Mouse (Mus musculus) heart, embryonic 15.5 days (tissue): Measurements from ENCODE around the gene Frem3. TPM values are rescaled to one million over a fixed set of nuclear protein-coding genes. Genes with fewer than 3 reads are reported as not detected.
"Not testable (repeated sequence)": the region's sequence is repeated elsewhere in the genome, so short reads cannot be mapped to it uniquely, and the experiment has no call there.

Source experiments
- ATAC-seq: fragments of 200-750 bp; cut with Nextera tagmentation; replicated peaks from 2 replicates; pipeline ENCODE4 v1.8.0; 2017; ENCODE audit warnings: low read depth, moderate TSS enrichment; ENCODE audit not compliant: insufficient number of reproducible peaks, insufficient read depth, low FRiP score
- H3K27ac ChIP-seq: fragments of 300-500 bp; sonication (generic); 2 replicates; pipeline ENCODE4 v1.5.1; 2015; ENCODE audit warnings: mild to moderate bottlenecking, inconsistent platforms
- H3K27me3 ChIP-seq: fragments of 300-500 bp; sonication (generic); 2 replicates; pipeline ENCODE4 v1.6.1; 2015; ENCODE audit warnings: inconsistent platforms
- H3K36me3 ChIP-seq: fragments of 300-500 bp; sonication (generic); 2 replicates; pipeline ENCODE4 v1.6.1; 2015; ENCODE audit warnings: mild to moderate bottlenecking, inconsistent platforms
- H3K4me1 ChIP-seq: fragments of 300-500 bp; sonication (generic); replicated peaks from 2 replicates; pipeline ENCODE4 v1.6.1; 2015; ENCODE audit warnings: inconsistent platforms
- H3K4me2 ChIP-seq: fragments of 300-500 bp; sonication (generic); 2 replicates; pipeline ENCODE4 v1.6.1; 2015; ENCODE audit warnings: inconsistent platforms, mild to moderate bottlenecking, moderate library complexity
- H3K4me3 ChIP-seq: fragments of 300-500 bp; sonication (generic); 2 replicates; pipeline ENCODE4 v1.5.1; 2015; ENCODE audit warnings: mild to moderate bottlenecking, inconsistent platforms
- H3K9ac ChIP-seq: fragments of 300-500 bp; sonication (generic); 2 replicates; pipeline ENCODE4 v1.6.1; 2015; ENCODE audit warnings: mild to moderate bottlenecking, inconsistent platforms
- H3K9me3 ChIP-seq: fragments of 300-500 bp; sonication (generic); replicated peaks from 2 replicates; pipeline ENCODE4 v1.6.1; 2016; ENCODE audit warnings: inconsistent platforms
- WGBS: fragments of 180-500 bp; shearing (Covaris S2); methylation state at CpG from one replicate; pipeline ENCODE4 v1.1.7; 2015; ENCODE audit warnings: mixed read lengths; 5-methylcytosine and 5-hydroxymethylcytosine counted together
- polyA plus RNA-seq: library from polyadenylated mRNA; unstranded; fragments of >200 nt; fragmentation: Nextera tagmentation; extraction: Ambion mirVana; gene quantifications from 2 replicates; pipeline ENCODE4 v1.2.1, GENCODE M21; 2015

The Frem3 gene
- polyA plus RNA-seq, 1 experiment from 2014 or later = 0.33 TPM

GRCm38 (mm10) chr8:80714461-80714860, 103.6 kb downstream of the Frem3 start:
- no peak overlapping the region for H3K27ac ChIP-seq
- 90% methylated on average over 1 of the region's 1 CpGs for WGBS
- H3K4me3 ChIP-seq = no peak overlapping the region
- H3K9me3 ChIP-seq = no peaks in the 10 kb centered on the region
- H3K27me3 ChIP-seq = no peaks in the 10 kb centered on the region
- H3K36me3 ChIP-seq = peaks cover 55% of the 10 kb centered on the region
- no peaks in the 10 kb centered on the region for H3K4me1 ChIP-seq
- no peak overlapping the region for H3K9ac ChIP-seq
- ATAC-seq = no peak
- H3K4me2 ChIP-seq = no peak overlapping the region

GRCm38 (mm10) chr8:80732326-80732725, 121.4 kb downstream of the Frem3 start:
- Histone ChIP-seq H3K4me2 (no peak overlapping the region), H3K9ac (no peak overlapping the region), H3K27ac (no peak overlapping the region), H3K4me1 (no peaks in the 10 kb centered on the region), H3K4me3 (no peak overlapping the region), H3K27me3 (no peaks in the 10 kb centered on the region), H3K36me3 (peaks cover 58% of the 10 kb centered on the region), H3K9me3 (no peaks in the 10 kb centered on the region)
- ATAC-seq = no peak

- no peaks in the 10 kb centered on the region for H3K27me3 ChIP-seq
- whole genome bisulfite sequencing = 0% methylated on average over 5 of the region's 5 CpGs
- peaks cover 19% of the 10 kb centered on the region for H3K36me3 ChIP-seq
- H3K4me3 ChIP-seq = peak overlapping the region; percentile 97
- peaks cover 10% of the 10 kb centered on the region for H3K4me1 ChIP-seq
- H3K9me3 ChIP-seq = no peaks in the 10 kb centered on the region
- H3K27ac ChIP-seq = peak overlapping the region; percentile 99
- H3K9ac ChIP-seq = peak overlapping the region; percentile 95
- no peak for ATAC-seq
- H3K4me2 ChIP-seq = peak overlapping the region; percentile 92
Observed at GRCm38 (mm10) chr8:80738046-80738387, 127.1 kb downstream of the Frem3 start.

- Histone ChIP-seq H3K9ac (peak overlapping the region; percentile 95), H3K4me2 (peak overlapping the region; percentile 92), H3K4me3 (peak overlapping the region; percentile 97), H3K27me3 (no peaks in the 10 kb centered on the region), H3K27ac (peak overlapping the region; percentile 99), H3K9me3 (no peaks in the 10 kb centered on the region), H3K4me1 (peaks cover 10% of the 10 kb centered on the region), H3K36me3 (peaks cover 16% of the 10 kb centered on the region)
- WGBS = under 1% methylated on average over 79 of the region's 84 CpGs
- ATAC-seq = peak; percentile 42
Observed at GRCm38 (mm10) chr8:80738388-80739154, 127.7 kb downstream of the Frem3 start.

- not testable (repeated sequence) for H3K27me3 ChIP-seq, H3K9me3 ChIP-seq, H3K36me3 ChIP-seq
- peaks cover 10% of the 10 kb centered on the region for H3K4me1 ChIP-seq
- peak within 1 kb of the TSS; percentile 99 for H3K27ac ChIP-seq
- under 1% methylated on average over 88 of the region's 91 CpGs for WGBS
- H3K4me2 ChIP-seq = peak within 1 kb of the TSS; percentile 92
- peak; percentile 96 for ATAC-seq
- peak within 1 kb of the TSS; percentile 95 for H3K9ac ChIP-seq
- H3K4me3 ChIP-seq = peak within 1 kb of the TSS; percentile 97
Observed at GRCm38 (mm10) chr8:80739155-80739924, 128.5 kb downstream of the Frem3 start, which contains the start of gene Smarca5. TSS of gene Smarca5 (minus strand) at chr8:80739497.

GRCm38 (mm10) chr8:80739932-80740331, 129.1 kb downstream of the Frem3 start:
- peaks cover 10% of the 10 kb centered on the region for H3K4me1 ChIP-seq
- H3K9ac ChIP-seq = peak overlapping the region; percentile 69
- peak overlapping the region; percentile 74 for H3K4me2 ChIP-seq
- H3K9me3 ChIP-seq = no peaks in the 10 kb centered on the region
- 0 out of 2 replicates have a peak, but pooled peaks have one; percentile 18 for ATAC-seq
- H3K27me3 ChIP-seq = no peaks in the 10 kb centered on the region
- peak overlapping the region; percentile 99 for H3K27ac ChIP-seq
- 11% methylated on average over 14 of the region's 14 CpGs for WGBS
- peaks cover 7% of the 10 kb centered on the region for H3K36me3 ChIP-seq
- H3K4me3 ChIP-seq = peak overlapping the region; percentile 97

Other genes with a start within 250 kb of the Frem3 start
- gene Gypa, start 117.3 kb upstream of the Frem3 start, polyA plus RNA-seq = 24.1 and 28.0 TPM in 2 replicates
- 34.2 and 42.3 TPM in 2 replicates for gene Smarca5, start 128.4 kb downstream of the Frem3 start, polyA plus RNA-seq